Mouse (Mus musculus) cortical plate, adult 2 months (tissue): ENCODE data around the gene Knop1.

Experiments used
- CTCF ChIP-seq: fragments of 200-500 bp; IDR thresholded peaks from 2 replicates; pipeline ENCODE4 v1.5.1; 2011; ENCODE audit warnings: mild to moderate bottlenecking, control low read depth, low read length; ENCODE audit not compliant: insufficient read depth; ENCODE audit errors: extremely low read depth
- POLR2A ChIP-seq: fragments of 200-500 bp; IDR thresholded peaks from 2 replicates; pipeline ENCODE4 v1.6.1; 2011; ENCODE audit warnings: mild to moderate bottlenecking, low read length, control low read depth; ENCODE audit not compliant: insufficient read depth; ENCODE audit errors: extremely low read depth

DNA sequence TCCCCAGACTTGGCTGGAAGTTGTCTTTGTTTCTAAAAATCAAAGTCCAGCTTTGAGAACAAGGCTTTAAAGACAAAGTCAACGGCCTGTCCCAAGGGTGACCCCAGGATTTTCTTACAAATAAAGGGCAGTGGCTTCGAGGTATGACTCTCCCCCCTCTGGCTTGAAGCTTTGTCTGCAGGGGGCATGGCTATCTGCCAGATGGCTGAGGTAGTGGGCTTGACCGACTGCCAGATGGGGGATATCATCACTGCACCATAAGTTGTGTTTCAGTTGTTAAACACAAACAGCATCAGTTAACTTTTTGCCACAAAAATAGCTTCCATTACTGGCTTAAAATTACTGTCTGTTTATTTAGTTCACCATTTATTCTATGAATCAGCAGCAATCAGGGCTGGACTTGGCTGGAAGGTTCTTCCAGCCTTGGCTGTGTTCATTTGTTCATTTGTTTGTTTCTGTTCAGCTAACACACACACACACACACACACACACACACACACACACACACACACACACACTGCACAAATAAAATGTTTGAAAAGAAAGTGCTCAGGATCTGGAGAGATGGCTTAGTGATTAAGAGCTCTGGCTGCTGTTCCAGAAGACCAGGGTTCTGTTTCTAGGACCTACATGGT lies 33.1 kb upstream of the Knop1 start:
- TF ChIP-seq POLR2A: no peak
- no peak for TF ChIP-seq CTCF
